Mouse (Mus musculus): ENCODE measurements around the gene Cytl1. TPM values are rescaled to one million over a fixed set of nuclear protein-coding genes. Genes with fewer than 3 reads are reported as not detected.

Gene Cytl1
- 19.0 and 22.1 TPM in 2 replicates for polyA plus RNA-seq (2012; rRNA removed)

DNA sequence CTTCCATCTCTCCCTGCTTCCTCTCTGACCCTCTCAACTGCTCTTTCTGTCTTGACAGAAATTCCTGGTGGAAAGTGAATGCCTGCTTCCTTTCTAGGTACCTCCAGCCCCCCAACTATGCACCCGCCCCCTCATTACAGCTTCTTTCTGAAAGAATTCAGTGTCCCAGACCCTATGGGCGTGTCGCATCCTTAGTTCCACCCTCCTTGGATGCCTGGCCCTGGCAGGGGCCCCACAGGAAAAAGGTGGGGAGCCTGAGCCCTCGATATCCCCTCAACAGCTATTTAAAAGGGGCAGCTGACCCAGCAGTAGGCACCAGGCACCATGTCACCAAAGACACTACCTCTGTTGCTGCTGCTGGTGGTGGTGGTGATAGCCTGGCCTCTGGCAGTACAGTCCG is at the start of gene Cytl1:
Gene Cytl1, plus strand, starts transcription at position 296 of the 400 bp plus-strand sequence.
- no peak for DNase-seq (ENCODE audit: low spot score)

DNA sequence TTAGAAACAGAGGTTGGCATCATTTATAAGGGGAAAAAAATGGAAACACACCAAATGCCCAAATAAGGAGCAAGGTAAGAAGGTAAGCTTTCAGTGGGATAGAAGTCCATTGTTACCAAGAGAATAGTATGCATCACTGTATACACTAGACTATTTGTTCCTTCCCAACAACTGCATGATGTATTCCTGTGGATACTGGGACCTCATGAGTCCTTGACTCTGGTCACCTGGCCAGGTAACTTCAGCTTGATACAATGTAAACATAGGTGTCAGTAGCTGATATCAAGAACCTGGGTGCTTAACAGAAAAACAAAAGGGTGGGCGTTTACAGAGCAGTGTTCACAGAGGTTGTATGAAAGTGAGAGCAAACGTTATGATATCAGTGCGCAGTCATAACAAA is 42.6 kb upstream of the Cytl1 start:
- no peak for DNase-seq (ENCODE audit: low spot score)

GRCm38 (mm10) chr5:37695773-37696172 is 39.5 kb upstream of the Cytl1 start:
- no peak for DNase-seq (ENCODE audit: low spot score)

DNA sequence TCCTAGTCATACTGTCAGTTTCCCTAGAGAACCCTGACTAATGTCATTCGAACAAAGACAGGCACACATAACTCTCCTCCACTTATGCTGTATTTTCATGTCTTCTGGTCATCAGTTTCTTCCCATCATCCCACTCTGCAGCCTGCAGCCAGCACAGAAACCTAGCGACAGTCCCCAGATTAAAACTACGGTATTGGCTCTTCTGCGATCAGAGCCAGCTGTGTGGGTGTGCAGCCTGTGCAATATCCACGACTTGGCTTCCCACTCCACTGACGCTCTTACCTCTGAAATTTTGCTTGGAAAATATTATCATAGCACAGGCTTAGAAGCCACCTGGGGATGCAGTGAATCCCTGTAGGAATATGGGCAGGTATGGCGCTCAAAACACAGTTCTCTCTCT is 38.0 kb upstream of the Cytl1 start:
- no peak for DNase-seq (ENCODE audit: low spot score)

DNA sequence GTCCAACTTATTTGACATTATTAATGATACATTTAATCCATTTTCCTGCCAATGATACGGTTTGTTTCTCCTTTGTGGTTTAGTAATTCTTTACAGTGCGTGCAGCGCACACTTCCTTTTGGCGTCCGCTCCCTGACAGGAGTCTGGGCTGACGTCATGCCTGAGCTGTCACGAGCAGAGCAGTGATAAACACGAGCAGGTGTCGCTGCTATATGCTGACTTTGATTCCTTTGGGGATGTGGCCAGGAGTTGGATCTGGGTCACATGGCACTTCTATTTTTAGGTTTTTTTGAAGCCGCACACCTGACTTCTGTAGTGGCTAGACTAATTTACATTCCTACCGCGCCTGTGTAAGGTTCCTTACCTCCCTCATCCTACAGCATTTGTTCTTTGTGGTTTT is 35.6 kb upstream of the Cytl1 start:
- no peak for DNase-seq (ENCODE audit: low spot score)

DNA sequence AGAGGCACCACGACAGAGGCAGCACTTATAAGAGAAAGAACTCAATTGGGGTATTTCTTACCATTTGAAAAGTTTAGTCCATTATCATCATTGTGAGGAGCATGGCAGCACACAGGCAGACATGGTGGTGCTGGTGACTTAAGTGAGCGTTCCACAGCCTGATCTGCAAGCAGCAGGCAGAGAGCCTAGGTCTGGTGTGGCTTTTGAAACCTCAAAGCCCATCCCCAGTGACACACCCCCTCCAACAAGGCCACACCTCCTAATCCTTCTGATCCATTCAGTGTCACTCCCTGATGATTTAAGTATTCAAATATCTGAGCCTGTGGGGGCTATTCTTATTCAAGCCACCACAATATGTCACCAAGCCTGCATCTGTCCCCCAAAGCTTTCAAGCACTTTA is 30.4 kb upstream of the Cytl1 start:
- DNase-seq (ENCODE audit: low spot score) = no peak

GRCm38 (mm10) chr5:37708124-37708523 is 27.2 kb upstream of the Cytl1 start:
- no peak for DNase-seq (ENCODE audit: low spot score)

DNA sequence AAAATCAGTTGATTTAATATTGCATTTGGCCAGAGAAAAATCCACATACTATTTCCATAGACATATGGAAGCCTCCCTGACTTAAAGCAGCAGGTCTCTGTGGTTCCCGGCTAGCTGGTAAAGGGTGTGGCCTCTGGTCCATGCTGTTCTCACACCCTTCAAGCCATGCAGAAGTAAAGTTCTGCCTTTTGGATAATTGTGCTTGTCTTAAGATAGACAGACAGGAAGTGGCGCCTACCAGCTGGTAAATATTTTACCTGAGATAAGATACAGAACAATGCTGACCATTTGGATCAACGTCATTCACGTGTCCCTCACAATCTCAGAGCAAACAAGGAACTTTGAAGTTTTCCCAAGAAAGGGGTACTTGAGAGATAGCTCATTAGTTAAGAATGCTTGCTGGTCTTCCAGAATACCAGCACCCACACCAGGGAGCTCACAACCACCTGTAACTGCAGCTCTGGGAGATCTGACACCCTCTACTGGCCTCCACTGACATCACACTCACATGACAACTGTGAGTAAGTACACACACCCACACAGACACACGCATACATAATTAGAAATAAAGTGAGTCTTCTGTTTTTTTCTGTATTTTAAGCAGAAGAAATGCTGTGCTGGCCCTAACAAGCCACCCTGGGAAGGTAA is 25.9 kb upstream of the Cytl1 start:
- no peak for DNase-seq (ENCODE audit: low spot score)

DNA sequence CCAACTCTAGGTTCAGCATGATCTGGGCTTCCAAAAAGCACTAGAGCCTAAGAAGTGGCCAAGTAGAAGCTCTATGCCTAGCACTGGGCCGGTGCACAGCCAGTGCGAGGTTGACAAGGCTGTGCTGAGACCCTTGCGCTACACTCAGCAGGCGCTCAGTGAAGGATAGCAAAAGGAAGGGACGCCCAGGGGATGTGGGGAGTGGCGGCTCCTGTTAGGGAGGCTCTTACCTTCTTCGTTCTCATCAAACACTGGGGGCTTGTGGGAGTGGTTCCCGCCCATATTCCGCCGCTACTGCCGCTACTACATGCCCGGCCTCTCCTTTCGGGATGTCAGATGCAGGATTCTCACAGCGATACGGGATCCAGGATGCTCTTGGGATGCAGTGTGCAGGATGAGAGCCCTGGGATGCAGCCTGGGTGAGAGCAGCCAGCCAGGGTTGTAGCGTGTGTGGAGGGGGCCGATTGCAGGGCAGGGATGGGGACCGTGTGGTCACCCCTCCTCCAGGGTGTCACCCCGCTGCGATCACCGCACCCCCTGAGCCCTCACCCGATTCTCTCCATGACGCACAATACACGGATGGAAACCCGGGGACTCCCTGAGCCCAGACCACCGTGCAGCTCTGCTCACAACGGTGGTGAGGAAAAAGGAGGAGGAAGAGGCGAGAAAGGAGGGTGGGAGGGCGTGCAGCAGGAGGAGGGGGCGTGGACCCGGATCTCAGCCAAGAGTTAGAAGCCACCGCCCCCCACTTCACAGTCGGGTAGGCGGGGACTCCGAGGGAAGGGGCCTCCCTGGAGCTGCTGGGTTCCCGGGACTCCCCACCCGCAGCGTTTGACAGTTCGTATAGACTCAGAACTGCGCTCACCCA is 18.6 kb upstream of the Cytl1 start, which contains the start of gene Stk32b:
Gene Stk32b, minus strand, starts transcription at position 667 of the 868 bp plus-strand sequence.
- DNase-seq (ENCODE audit: low spot score) = no peak

DNA sequence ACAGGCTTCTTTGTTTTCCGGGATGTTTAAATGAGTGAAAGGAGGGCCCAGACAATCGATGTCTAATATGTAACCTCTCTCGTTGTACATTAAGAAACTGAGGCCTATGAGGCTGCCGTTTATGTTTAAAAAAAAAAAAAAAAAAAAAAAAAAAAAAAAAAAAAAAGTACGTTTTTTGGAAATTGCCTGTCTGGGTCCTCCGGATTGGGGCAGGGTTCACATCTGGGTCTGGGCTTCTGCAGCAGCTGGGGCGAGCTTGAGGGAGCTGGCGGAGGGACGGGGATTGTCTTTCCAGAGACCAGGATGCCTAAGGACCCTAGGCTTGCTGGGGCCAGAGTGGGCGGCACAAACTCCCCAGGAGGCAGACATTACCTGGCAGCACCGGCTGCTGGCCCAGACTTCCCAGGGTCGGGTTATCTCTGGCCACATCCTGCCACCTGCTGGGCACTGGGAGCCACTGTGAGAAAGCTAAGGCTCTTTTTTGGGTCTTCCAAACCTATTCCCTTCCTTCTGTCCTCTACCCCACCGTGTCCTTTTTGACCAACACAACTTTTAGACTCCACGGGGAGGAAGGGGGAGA is 17.8 kb upstream of the Cytl1 start:
- peak; percentile 32 for DNase-seq (ENCODE audit: low spot score)

DNA sequence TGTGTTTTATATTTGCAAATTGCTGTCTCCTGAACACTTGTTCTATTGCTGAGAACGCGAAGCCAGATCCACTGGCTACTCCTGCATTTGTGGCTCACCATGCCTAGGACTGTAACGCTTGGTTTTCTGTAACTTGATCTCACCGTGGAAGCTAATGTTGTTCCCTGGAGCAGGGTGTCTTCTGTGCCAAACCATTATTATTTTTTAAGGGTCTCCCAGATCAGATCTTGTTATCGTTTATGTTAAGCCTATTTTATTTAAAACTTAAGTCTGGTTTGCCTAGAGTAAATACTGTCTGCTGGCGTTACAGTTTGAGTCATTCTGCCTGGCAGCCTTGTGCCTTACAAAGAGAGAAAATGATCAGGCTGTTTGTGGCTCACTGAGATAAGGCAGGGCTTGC is 14.6 kb upstream of the Cytl1 start:
- no peak for DNase-seq (ENCODE audit: low spot score)

DNA sequence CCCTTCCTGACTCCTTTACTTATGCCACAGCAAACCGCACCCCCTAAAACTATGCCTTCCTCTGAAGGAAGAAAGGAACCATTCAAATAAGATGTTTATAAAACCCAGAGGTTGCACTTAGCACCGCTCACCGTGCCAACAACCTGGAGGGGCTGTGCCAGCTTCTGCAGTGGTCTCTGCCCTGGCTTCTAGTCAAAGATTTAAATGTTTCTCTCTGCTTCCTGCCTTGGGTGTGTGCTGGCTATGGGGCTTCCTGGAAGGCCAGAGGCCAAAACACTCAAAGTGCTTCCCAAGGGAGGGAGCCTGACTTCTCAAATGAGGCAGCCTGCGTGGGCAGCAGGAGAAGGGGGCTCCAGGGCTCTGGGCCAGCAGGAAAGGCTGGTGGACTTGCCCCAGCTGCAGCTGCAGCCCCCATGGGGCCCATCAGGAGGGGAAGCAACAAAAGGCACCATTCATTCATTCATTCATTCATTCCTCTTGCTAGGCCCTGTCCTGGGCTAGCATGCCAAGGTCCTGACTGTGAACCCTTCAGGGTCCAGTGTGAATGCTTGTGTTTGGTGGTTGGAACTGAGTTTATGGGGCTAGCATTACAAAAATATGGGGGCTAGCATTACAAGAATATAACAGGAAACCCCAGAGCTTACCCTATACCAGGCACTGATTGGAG is 10.0 kb upstream of the Cytl1 start:
- no peak for DNase-seq (ENCODE audit: low spot score)

DNA sequence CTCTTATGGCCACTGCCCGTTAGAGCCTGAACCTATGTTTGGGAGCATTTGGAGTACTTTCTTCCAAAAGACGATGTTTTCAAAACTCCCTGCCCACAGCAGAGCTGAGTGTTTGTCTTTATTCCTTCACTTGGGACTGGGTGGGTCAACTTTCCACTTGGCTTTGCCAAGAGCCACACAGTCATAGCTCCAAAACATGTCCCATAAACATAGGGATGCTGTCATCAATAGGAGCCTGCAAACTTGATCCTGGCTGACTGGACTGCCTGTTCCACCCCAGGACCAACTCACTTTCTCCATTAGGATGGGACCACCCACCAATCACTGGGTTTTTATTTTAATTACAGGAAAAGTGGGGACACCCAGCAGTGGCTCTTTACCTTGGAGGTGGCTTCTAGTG is 4.5 kb upstream of the Cytl1 start:
- DNase-seq (ENCODE audit: low spot score) = no peak

- no peak for DNase-seq (ENCODE audit: low spot score)
These were observed 894 bp downstream of the Cytl1 start for GRCm38 (mm10) chr5:37736213-37736612.

DNA sequence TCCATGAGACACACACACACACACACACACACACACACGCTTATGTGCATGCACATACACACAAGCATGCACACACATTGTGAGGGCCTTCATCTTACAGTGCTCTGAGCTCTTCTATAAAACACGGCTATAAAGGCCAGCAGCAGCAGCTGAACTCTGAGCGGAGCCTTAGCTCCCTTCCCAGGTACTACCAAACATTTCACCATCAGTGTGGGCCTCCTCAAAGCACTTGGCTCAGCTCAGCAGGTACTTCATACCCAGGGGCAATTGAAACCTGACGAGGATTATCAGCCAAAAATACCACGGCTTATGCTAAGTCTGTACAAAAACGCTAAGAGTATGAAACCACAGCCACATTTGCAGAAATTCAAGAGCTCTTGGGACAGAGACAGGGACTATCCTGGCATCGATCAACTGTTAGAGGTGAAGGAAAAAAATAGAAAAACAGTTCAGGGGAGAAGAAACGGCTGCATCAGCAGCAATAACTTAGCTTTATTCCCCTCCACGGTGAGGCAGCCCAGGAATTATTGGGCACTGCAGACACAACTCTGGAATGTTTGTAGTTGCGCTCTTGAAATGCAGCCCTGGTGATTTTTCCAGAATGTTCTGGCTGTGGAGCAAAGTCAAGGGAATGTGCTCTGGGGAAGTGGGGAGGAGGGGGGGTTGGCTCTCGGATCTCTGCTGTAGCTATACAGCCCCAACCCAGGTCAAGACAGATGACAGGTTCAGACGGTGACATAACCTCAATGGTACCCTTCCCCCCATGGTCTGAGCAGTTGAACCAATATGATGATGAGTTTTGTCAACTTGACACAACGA is 8.8 kb downstream of the Cytl1 start:
- DNase-seq (ENCODE audit: low spot score) = no peak

DNA sequence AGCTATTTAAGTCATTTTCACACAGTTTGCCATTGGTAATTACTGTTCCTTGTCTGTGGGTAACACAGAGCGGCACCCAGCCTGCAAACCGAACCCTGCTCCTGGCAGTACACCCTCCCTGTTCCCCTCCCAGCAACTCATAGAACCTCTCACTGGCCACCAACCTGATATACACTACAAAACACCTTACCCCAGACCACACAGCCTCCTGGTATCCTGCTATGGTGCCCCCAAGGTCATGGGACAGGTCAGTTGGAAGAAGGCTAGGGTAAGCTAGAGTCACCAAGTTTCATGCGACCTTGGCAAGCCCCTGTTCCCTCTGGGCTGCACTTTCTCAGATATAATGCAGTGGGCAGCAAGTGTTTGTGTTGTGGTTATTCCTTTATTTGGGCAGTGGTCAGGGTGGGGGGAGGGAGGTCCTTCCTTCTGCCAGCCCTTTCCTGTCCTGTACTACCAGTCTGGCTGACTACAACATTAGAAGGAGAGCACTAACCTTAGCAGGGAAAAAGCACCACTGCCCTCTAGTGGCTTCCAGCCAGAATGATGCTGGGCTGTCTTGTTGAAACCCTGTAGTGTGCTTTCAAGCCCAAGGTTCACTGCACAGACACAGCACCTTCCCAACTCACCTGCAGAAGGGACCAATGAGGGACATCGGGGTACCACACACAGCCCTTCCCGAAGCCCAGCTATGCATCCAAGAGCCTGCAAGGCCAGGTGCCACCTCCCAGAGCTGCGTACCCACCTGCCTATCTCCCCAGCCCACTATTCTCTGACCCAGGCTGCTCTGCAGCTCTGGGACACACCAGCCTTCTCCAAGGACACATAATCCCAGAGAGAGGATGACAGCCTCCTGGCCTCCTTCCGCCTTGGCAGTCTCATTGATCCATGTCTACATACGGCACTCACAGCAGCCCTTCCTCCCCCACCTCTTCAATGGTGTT is 17.0 kb downstream of the Cytl1 start:
- DNase-seq (ENCODE audit: low spot score) = no peak

- no peak for DNase-seq (ENCODE audit: low spot score)
These were observed 18.0 kb downstream of the Cytl1 start for GRCm38 (mm10) chr5:37753366-37753765.

GRCm38 (mm10) chr5:37762046-37762445 is 26.7 kb downstream of the Cytl1 start:
- no peak for DNase-seq (ENCODE audit: low spot score)

DNA sequence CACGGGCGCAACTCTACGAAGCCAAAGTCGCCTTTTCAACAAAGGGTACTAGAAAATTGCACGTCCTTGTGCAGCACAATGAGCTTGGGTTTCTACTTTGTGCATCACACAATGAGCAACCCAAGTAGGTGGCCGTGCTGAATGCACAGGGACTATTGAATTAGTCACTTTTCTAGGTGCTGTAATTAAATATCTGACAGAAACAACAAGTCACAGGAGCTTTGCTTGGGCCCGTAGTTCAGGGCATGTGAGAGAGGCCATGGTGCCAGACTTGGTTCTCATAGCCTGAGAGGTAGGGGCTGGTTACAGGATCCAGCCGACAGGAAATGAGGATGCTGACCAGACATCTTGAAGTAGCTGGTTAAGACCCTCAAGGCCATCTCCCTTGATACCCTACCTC is 30.5 kb downstream of the Cytl1 start:
- no peak for DNase-seq (ENCODE audit: low spot score)

- no peak for DNase-seq (ENCODE audit: low spot score)
These were observed 31.9 kb downstream of the Cytl1 start for GRCm38 (mm10) chr5:37767231-37767630.

Data from urinary bladder, adult 2 months (tissue).